Mouse (Mus musculus) hindbrain, embryonic 16.5 days (tissue): ENCODE data around the gene Oas1c. TPM values are rescaled to one million over a fixed set of nuclear protein-coding genes. Genes with fewer than 3 reads are reported as not detected.

Experiments used
- ATAC-seq: fragments of 200-750 bp; cut with Nextera tagmentation; 2 replicates; pipeline ENCODE4 v1.8.0; 2017; ENCODE audit warnings: moderate TSS enrichment, moderate library complexity
- H3K27ac ChIP-seq: fragments of 300-500 bp; sonication (generic); 2 replicates; pipeline ENCODE4 v1.5.1; 2014; ENCODE audit warnings: low read depth, mild to moderate bottlenecking, control low read depth, low read length, moderate library complexity
- H3K27me3 ChIP-seq: fragments of 300-500 bp; sonication (generic); replicated peaks from 2 replicates; pipeline ENCODE4 v1.6.1; 2014; ENCODE audit warnings: low read length; ENCODE audit not compliant: control insufficient read depth, insufficient read depth
- H3K36me3 ChIP-seq: fragments of 300-500 bp; sonication (generic); 2 replicates; pipeline ENCODE4 v1.6.1; 2014; ENCODE audit warnings: mild to moderate bottlenecking, low read length, moderate library complexity, mixed read lengths; ENCODE audit not compliant: control insufficient read depth, insufficient read depth
- H3K4me1 ChIP-seq: fragments of 300-500 bp; sonication (generic); 2 replicates; pipeline ENCODE4 v1.6.1; 2014; ENCODE audit warnings: low read depth, low read length; ENCODE audit not compliant: control insufficient read depth, insufficient read depth
- H3K4me2 ChIP-seq: fragments of 300-500 bp; sonication (generic); 2 replicates; pipeline ENCODE4 v1.6.1; 2014; ENCODE audit warnings: mild to moderate bottlenecking, low read length, control low read depth, moderate library complexity
- H3K4me3 ChIP-seq: fragments of 300-500 bp; sonication (generic); 2 replicates; pipeline ENCODE4 v1.5.1; 2014; ENCODE audit warnings: mild to moderate bottlenecking, low read length, control low read depth, moderate library complexity
- H3K9ac ChIP-seq: fragments of 300-500 bp; sonication (generic); 2 replicates; pipeline ENCODE4 v1.6.1; 2014; ENCODE audit warnings: low read depth, mild to moderate bottlenecking, control low read depth, low read length, moderate library complexity
- H3K9me3 ChIP-seq: fragments of 300-500 bp; sonication (generic); 2 replicates; pipeline ENCODE4 v1.6.1; 2014; ENCODE audit warnings: mild to moderate bottlenecking, low read length, moderate library complexity; ENCODE audit not compliant: control insufficient read depth
- WGBS: fragments of 180-500 bp; shearing (Covaris S2); extraction: QIAGEN DNeasy Blood & Tissue Kit; methylation state at CpG from one replicate; pipeline ENCODE4 v1.1.7; 2014; 5-methylcytosine and 5-hydroxymethylcytosine counted together
- polyA plus RNA-seq: library from polyadenylated mRNA; unstranded; fragments of >200 nt; fragmentation: Nextera tagmentation; extraction: Ambion mirVana; gene quantifications from 2 replicates; pipeline ENCODE4 v1.2.1, GENCODE M21; 2015

The Oas1c gene
- polyA plus RNA-seq, result 0.65 and 0.70 TPM in 2 replicates

GRCm38 (mm10) chr5:120811951-120812819 is at the start of gene Oas1c:
TSS of gene Oas1c (minus strand) at chr5:120812514.
- H3K4me1 ChIP-seq, result peaks cover 7% of the 10 kb centered on the region
- H3K4me2 ChIP-seq, result peak within 1 kb of the TSS; percentile 51
- ATAC-seq, result peak; percentile 94
- H3K9me3 ChIP-seq, result no peaks in the 10 kb centered on the region
- 3% methylated on average over 18 of the region's 18 CpGs for WGBS
- peak within 1 kb of the TSS; percentile 29 for H3K4me3 ChIP-seq
- peak within 1 kb of the TSS; percentile 77 for H3K27ac ChIP-seq
- no peaks in the 10 kb centered on the region for H3K36me3 ChIP-seq
- peak within 1 kb of the TSS; percentile 28 for H3K9ac ChIP-seq
- H3K27me3 ChIP-seq, result no peaks in the 10 kb centered on the region

- Histone ChIP-seq H3K4me2 (no peak within 1 kb of the TSS), H3K27me3 (no peaks in the 10 kb centered on the region), H3K9ac (no peak within 1 kb of the TSS), H3K9me3 (no peaks in the 10 kb centered on the region), H3K4me1 (no peaks in the 10 kb centered on the region), H3K27ac (no peak within 1 kb of the TSS), H3K4me3 (no peak within 1 kb of the TSS), H3K36me3 (no peaks in the 10 kb centered on the region)
- WGBS, result 51% methylated on average over 4 of the region's 4 CpGs
- no peak for ATAC-seq
Observed at GRCm38 (mm10) chr5:120861121-120861520, 48.8 kb upstream of the Oas1c start, which contains the start of gene Oas1h. TSS of gene Oas1h (plus strand) at chr5:120861421.

- Histone ChIP-seq H3K9ac (no peak overlapping the region), H3K27me3 (no peaks in the 10 kb centered on the region), H3K4me2 (no peak overlapping the region), H3K4me1 (no peaks in the 10 kb centered on the region), H3K4me3 (no peak overlapping the region), H3K36me3 (no peaks in the 10 kb centered on the region), H3K27ac (no peak overlapping the region), H3K9me3 (peaks cover 3% of the 10 kb centered on the region)
- ATAC-seq, result no peak
- WGBS, result 73% methylated on average over 2 of the region's 2 CpGs
Observed at GRCm38 (mm10) chr5:120859241-120859640, 46.9 kb upstream of the Oas1c start.

GRCm38 (mm10) chr5:120849601-120850136 is 37.4 kb upstream of the Oas1c start:
- H3K27ac ChIP-seq, result no peak overlapping the region
- no peak overlapping the region for H3K9ac ChIP-seq
- no peak overlapping the region for H3K4me3 ChIP-seq
- peaks cover 9% of the 10 kb centered on the region for H3K9me3 ChIP-seq
- H3K36me3 ChIP-seq, result no peaks in the 10 kb centered on the region
- no peak overlapping the region for H3K4me2 ChIP-seq
- H3K4me1 ChIP-seq, result no peaks in the 10 kb centered on the region
- WGBS, result 65% methylated on average over 3 of the region's 3 CpGs
- no peaks in the 10 kb centered on the region for H3K27me3 ChIP-seq
- no peak for ATAC-seq

GRCm38 (mm10) chr5:120847067-120847466 is 34.8 kb upstream of the Oas1c start, which contains the start of gene Oas1f:
TSS of gene Oas1f (plus strand) at chr5:120847367.
- Histone ChIP-seq H3K4me1 (no peaks in the 10 kb centered on the region), H3K27me3 (no peaks in the 10 kb centered on the region), H3K36me3 (no peaks in the 10 kb centered on the region), H3K4me2 (no peak within 1 kb of the TSS), H3K9me3 (no peaks in the 10 kb centered on the region), H3K4me3 (no peak within 1 kb of the TSS), H3K9ac (no peak within 1 kb of the TSS), H3K27ac (no peak within 1 kb of the TSS)
- 84% methylated on average over 4 of the region's 4 CpGs for whole genome bisulfite sequencing
- no peak for ATAC-seq

GRCm38 (mm10) chr5:120844713-120845112 is 32.4 kb upstream of the Oas1c start:
- ATAC-seq, result no peak
- H3K9ac ChIP-seq, result no peak overlapping the region
- no peaks in the 10 kb centered on the region for H3K27me3 ChIP-seq
- H3K4me1 ChIP-seq, result no peaks in the 10 kb centered on the region
- no peak overlapping the region for H3K4me3 ChIP-seq
- 69% methylated on average over 3 of the region's 3 CpGs for WGBS
- no peaks in the 10 kb centered on the region for H3K36me3 ChIP-seq
- H3K9me3 ChIP-seq, result no peaks in the 10 kb centered on the region
- H3K27ac ChIP-seq, result no peak overlapping the region
- no peak overlapping the region for H3K4me2 ChIP-seq

GRCm38 (mm10) chr5:120836731-120837585 is 24.6 kb upstream of the Oas1c start:
- no peak for ATAC-seq
- Histone ChIP-seq H3K9me3 (no peaks in the 10 kb centered on the region), H3K27ac (no peak overlapping the region), H3K9ac (no peak overlapping the region), H3K4me1 (no peaks in the 10 kb centered on the region; the same call in 1 of the 2 replicates), H3K4me2 (no peak overlapping the region), H3K36me3 (no peaks in the 10 kb centered on the region), H3K4me3 (no peak overlapping the region), H3K27me3 (peaks cover 3% of the 10 kb centered on the region; the same call in 1 of the 2 replicates)
- WGBS, result 12% methylated on average over 8 of the region's 8 CpGs

- Histone ChIP-seq H3K27me3 (peaks cover 3% of the 10 kb centered on the region; the same call in 1 of the 2 replicates), H3K4me3 (no peak overlapping the region), H3K9me3 (no peaks in the 10 kb centered on the region), H3K4me1 (no peaks in the 10 kb centered on the region; the same call in 1 of the 2 replicates), H3K36me3 (no peaks in the 10 kb centered on the region), H3K4me2 (peak overlapping the region; percentile 28), H3K27ac (no peak overlapping the region), H3K9ac (no peak overlapping the region; the same call in 1 of the 2 replicates)
- no peak for ATAC-seq
- 17% methylated on average over 17 of the region's 17 CpGs for WGBS
Observed at GRCm38 (mm10) chr5:120833335-120834280, 21.3 kb upstream of the Oas1c start.
